Mouse (Mus musculus): ENCODE measurements around the gene Pah.

Pah gene

DNA sequence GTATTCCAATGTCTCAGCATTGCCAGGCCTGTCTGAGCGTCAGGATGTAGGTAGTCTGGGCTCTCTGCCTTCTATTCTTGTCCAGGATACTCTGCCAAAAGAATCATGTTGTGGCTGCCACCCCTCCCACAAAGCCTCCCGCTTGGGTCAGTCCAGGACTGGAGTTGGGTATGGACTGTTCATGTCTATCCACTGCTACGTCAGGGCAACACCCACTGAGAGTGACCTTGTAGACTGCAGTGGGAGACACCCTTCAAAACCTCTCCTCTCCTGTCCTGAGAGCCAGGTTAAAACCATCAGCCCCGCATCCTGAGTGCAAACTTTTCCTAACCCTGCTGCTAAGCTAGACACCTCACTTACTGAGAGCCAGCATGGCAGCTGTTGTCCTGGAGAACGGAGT lies at the start of gene Pah:
Gene Pah (plus strand): TSS at position 150 of the 400 bp plus-strand sequence.
- DNase-seq (ENCODE audit: low spot score), result no peak

- DNase-seq (ENCODE audit: low spot score), result no peak
Measured at GRCm38 (mm10) chr10:87473475-87474131, 48.0 kb upstream of the Pah start.

- DNase-seq (ENCODE audit: low spot score), result no peak
Measured at GRCm38 (mm10) chr10:87474971-87475370, 46.6 kb upstream of the Pah start.

DNA sequence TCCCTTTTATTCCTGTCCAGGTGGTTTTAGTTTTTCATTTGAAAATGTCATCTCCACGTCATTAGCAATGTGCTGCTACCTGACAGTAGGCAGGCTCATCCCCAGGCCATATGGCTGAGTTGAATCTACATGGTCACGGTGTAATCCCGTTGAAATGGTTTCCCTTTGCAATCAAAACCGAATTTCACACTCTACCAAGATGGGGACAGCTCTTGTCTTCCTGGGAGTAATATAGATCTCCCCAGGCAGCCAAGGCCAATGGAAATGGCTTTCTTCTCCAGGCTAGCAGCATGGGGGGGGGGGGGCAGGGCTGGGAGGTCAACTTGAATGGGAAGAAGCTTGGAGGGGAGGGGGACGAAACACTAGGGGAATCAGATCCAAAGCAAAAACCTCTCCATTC lies 43.7 kb upstream of the Pah start:
- no peak for DNase-seq (ENCODE audit: low spot score)

DNA sequence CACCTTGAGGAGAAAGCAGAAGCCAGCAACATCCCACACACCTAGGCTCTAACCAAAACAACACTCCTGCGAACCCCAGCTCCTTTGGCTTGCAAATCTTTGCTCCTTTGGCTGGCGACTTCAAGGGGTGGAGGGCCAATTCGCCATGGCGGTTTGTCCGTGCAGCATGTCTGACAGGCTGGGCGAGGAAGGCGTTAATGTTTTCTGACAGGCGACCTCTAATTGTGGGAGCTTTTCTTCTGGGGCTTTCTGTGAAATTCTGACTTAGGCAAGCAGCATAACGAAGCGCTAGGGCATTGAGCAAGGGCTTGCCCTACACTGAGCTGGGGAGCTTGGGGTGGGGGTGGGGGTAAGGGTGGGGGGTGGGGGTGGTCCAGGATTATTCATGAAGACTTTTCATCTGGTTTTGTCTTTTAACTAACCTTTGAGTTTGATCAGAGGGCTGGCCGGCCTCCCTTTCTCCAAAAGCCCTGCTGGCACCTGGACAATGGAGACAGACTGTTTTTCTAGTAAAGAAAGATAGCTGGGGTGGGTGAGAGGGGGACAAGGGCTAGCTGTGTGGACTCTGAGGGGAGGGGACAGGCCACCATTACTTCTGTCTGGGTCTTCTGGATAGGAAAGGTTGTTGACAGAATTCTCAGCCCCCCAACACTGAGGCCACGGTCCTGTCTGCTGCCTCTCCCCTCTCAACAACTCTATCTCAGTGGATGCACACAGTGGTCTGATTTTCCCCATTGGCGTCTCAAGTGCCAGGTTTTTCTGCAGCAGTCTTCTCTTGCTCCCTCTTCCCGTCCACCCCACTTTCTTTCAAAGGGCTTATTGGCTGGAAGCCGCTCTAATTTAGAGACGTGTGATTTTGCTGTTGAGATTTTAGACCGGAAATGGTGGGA lies 36.5 kb upstream of the Pah start:
- DNase-seq (ENCODE audit: low spot score), result no peak

GRCm38 (mm10) chr10:87485721-87486620 lies 35.6 kb upstream of the Pah start:
- DNase-seq (ENCODE audit: low spot score), result no peak

DNA sequence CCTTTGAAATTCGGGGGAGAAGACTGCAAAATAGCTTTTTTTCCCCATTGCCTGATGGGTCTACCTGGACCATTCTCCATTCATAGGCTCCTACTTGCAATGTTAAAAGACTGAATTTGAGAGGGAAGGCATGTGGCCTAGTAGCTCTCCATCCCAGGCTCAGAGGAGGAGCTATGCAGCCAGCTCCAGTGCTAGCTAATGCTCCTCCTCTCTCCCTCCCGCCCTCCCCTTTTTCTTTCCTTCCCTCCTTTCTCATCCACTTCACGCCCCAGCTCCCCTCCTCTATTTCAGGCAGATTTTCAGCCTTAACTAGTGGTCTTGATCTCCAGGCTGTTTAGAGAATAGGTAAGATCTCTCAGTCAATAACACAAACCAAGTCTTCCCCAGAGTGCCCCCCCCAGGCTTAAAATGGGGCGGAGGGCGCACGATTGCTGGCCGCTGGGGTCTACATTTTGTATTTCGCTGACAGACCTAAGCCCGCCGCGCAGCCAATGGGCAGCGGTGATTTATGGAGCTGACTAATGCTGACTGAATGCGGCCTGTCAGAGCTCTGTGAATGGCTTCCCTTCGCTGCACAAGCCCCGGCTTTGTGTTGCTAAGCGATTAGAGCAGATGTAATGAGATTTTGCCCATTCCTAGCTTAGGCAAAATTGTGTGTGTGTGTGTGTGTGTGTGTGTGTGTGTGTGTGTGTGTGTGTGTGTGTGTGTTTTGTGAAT lies 33.0 kb upstream of the Pah start:
- DNase-seq (ENCODE audit: low spot score), result no peak

GRCm38 (mm10) chr10:87489246-87490009 lies 32.2 kb upstream of the Pah start:
- no peak for DNase-seq (ENCODE audit: low spot score)

DNA sequence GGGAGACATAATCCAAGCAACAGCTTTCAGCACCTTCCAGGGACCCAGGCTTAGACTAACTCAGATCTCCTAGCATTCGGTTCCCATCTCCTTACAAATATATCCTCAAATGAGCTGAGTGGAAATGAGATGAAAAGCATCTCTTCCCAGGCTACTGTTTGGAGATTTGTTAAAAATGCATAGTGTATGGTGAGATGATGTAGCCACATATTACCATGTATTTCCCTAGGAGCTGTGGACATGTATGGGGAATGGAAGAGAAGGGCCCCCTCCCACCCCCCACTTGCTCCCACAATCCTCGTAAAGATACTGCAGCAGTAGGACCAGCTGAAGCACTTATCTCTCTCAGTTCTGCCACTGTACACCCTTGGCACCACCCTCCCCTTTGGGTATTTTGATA lies 31.3 kb upstream of the Pah start:
- DNase-seq (ENCODE audit: low spot score), result no peak

DNA sequence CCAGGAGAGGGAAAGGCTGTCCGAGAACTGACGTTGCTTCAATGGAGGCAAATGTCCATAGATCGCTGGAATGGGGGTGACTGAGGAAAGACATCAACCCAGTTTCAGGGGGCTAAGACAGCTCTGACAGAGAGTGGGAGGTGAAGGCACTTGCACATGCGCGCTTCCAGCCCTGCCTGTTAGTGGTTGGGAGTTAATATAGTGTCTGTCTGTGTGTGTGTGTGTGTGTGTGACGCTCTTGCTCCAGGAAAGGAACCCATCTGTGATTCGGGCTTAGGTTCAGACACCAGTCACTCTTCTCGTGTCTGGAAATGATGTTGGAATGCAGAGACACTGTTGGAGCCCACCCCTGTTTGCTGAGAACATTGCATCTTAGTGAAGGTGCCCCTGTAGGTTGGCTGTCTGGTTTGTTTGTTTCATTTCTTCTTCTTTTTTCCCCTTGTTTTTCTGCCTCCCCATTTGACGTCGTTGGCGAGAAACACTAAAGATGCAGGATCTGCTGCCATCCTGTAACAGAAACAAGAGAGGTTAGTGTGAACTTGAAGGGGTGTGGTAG lies 30.0 kb upstream of the Pah start:
- DNase-seq (ENCODE audit: low spot score), result no peak

DNA sequence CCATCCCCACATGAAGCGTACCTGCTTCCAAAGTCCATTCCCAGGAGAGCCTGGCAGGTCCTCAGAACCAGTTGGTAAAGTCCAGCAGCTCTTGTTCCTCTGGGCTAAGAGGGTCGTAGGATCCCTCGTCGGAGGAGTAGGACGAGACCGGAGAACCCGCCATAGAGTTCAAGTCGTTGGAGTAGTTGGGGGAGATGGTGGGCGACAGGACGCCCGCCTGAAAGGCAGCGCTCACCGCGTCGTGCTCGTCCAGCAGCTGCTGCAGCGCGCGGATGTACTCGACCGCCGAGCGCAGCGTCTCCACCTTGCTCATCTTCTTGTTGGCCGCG lies 29.3 kb upstream of the Pah start:
- no peak for DNase-seq (ENCODE audit: low spot score)

GRCm38 (mm10) chr10:87492661-87493551 lies 28.7 kb upstream of the Pah start:
- no peak for DNase-seq (ENCODE audit: low spot score)

DNA sequence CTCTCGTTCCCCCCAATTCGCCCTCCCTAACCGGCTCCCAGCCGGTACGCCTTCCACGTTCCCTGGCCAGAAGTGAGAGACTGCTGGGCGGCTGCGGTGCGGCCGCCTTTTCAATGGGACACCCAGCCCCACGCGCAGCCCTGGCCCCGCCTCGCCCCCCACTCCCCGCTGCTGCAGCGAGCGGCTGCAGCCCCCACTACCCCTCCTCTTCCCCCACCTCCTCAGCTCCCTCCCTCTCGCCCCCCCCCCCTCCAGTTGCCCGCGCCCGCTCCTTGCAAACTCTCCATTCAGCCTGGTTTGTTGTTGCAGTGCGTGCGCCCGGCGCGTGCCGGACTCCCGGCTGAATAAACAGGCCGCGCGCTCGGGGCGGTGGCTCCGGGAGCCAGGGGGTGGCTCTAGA lies 28.0 kb upstream of the Pah start, which contains the start of gene Ascl1:
Gene Ascl1 (minus strand): TSS at position 85 of the 400 bp plus-strand sequence.
- no peak for DNase-seq (ENCODE audit: low spot score)

- DNase-seq (ENCODE audit: low spot score), result no peak
Measured at GRCm38 (mm10) chr10:87494176-87494575, 27.4 kb upstream of the Pah start.

DNA sequence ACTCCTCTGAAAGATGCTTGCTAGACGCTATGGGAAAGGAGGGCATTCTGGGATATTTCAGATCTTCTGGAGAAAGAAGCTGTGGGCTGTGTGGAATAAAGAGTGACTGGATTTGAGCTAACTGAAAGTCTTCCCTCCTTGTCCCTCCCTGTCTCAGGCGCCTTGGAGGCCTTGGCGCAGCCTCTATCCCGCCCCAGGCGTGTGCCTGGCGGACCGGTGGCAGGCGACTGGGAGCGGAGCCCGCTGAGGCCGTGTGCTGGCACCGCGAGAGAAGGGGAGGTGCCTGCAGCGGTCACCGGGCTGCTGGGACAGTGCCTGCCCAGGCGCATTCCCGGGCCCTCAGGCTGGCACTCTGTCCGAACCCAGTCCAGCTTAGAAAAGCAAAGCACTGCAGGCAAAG lies 27.0 kb upstream of the Pah start:
- no peak for DNase-seq (ENCODE audit: low spot score)

DNA sequence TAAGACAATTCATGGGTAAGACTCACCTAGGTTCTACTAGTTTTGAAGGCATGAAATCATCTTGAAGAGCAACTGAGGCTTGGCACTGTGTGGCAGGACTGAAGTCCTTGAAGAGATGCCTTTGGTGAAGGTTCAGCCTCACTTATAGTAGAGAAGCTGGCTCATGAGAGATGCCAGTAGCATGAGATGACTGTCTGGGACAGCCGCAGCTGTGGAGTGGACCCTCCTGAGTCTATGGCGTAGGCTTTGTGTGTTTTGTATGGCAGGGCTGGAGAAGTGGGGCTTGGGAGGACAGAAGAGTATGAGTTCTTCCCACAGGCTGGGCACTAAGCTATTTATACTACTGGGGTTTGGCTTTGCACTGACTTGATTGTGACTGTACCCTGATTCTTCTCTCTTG lies 24.5 kb upstream of the Pah start:
- DNase-seq (ENCODE audit: low spot score), result no peak

- no peak for DNase-seq (ENCODE audit: low spot score)
Measured at GRCm38 (mm10) chr10:87500926-87501658, 20.5 kb upstream of the Pah start.

DNA sequence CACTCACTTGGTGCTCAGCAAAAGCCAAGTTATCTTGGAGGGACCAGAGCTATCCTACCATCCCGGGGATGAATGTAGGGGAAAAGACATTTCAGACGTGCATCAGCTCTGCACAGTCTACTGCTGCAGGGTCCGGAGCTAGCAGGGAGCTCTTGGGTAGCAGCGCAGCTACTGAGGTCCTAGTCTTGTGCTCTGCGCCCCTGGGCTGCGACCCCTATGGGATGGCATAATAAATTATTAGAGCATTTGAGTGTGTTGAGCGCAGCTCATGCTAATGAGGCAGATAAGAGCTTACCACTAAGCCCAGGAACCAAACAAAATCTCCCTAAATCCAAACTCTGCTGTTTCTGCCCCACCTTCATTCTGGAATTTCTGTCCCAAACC lies 19.9 kb upstream of the Pah start:
- DNase-seq (ENCODE audit: low spot score), result no peak

- no peak for DNase-seq (ENCODE audit: low spot score)
Measured at GRCm38 (mm10) chr10:87502283-87502682, 19.3 kb upstream of the Pah start.

All from T-cell, adult 2 months (primary cell).